Comparison of ENCODE assay signal across 22 mouse cellular contexts in genomic region chr10:63192736-63193135, GRCm38 (mm10). TPM values are rescaled to one million over a fixed set of nuclear protein-coding genes. Genes with fewer than 3 reads are reported as not detected.
"Had no signal": no experiment of that assay in that cellular context is flagged by ENCODE, and none has a peak within 500 bp of the region (broad histone marks: within the 10 kb centered on the region; RNA-seq: fewer than 3 reads in every experiment).

No protein-coding gene starts in this region.

- ATAC-seq: liver, embryonic 12.5 days; midbrain, embryonic 13.5 days; midbrain, embryonic 16.5 days had no signal

- H3K27me3 ChIP-seq: limb, embryonic 13.5 days; liver, embryonic 15.5 days; lung, embryonic 15.5 days; megakaryocyte, embryonic 14.5 days; midbrain, embryonic 13.5 days had no signal

- H3K4me2 ChIP-seq: limb, embryonic 13.5 days; liver, embryonic 12.5 days; liver, embryonic 15.5 days; lung, embryonic 15.5 days; midbrain, embryonic 13.5 days had no signal

- H3K36me3 ChIP-seq: limb, embryonic 10.5 days; limb, embryonic 13.5 days; liver, embryonic 12.5 days; liver, embryonic 15.5 days; lung, embryonic 15.5 days; midbrain, embryonic 10.5 days; midbrain, embryonic 13.5 days had no signal

- H3K9me3 ChIP-seq: limb, embryonic 10.5 days; limb, embryonic 13.5 days; liver, embryonic 12.5 days; liver, embryonic 15.5 days; lung, embryonic 15.5 days; megakaryocyte, embryonic 14.5 days; midbrain, embryonic 10.5 days; midbrain, embryonic 13.5 days had no signal

- H3K4me1 ChIP-seq: limb, embryonic 13.5 days; liver, embryonic 12.5 days; liver, embryonic 15.5 days; lung, embryonic 15.5 days; megakaryocyte, embryonic 14.5 days; midbrain, embryonic 10.5 days; midbrain, embryonic 13.5 days had no signal

- H3K4me3 ChIP-seq: layer of hippocampus, adult 2 months; limb, embryonic 10.5 days; limb, embryonic 13.5 days; liver, embryonic 12.5 days; liver, embryonic 15.5 days; lung, embryonic 15.5 days; megakaryocyte, embryonic 14.5 days; midbrain, embryonic 10.5 days; midbrain, embryonic 13.5 days; myocyte had no signal

- H3K27ac ChIP-seq: kidney, postnatal 0 days; layer of hippocampus, adult 2 months; limb, embryonic 10.5 days; limb, embryonic 13.5 days; liver, embryonic 12.5 days; liver, embryonic 15.5 days; lung, embryonic 15.5 days; midbrain, embryonic 10.5 days; midbrain, embryonic 13.5 days had no signal

- H3K9ac ChIP-seq: limb, embryonic 13.5 days; liver, embryonic 12.5 days; liver, embryonic 15.5 days; lung, embryonic 15.5 days; midbrain, embryonic 13.5 days had no signal

- DNase-seq: kidney, adult 9 months; kidney, postnatal 25 days; layer of hippocampus, adult 9-11 months; liver; lung, adult 18-20 months; lung, postnatal 10 days; lung, postnatal 36 days; thymus, postnatal 25 days had no signal

RNA-seq across cellular contexts. Expression of gene Mypn, which starts 11.0 kb away (rescaled TPM):
- total RNA-seq: monocyte, adult 5-6 weeks had no signal
- polyA plus RNA-seq: kidney, postnatal 0 days; spleen, adult 2 months had no signal
